Mouse (Mus musculus): ENCODE results near the gene Upk3b. TPM values are rescaled to one million over a fixed set of nuclear protein-coding genes. Genes with fewer than 3 reads are reported as not detected.

Gene Upk3b
- polyA plus RNA-seq, 1 experiment from 2014 or later, result not detected

GRCm38 (mm10) chr5:136088821-136089575, 50.7 kb downstream of the Upk3b start:
- H3K4me2 ChIP-seq (ENCODE audit: low read depth, low read length), result no peak overlapping the region
- H3K36me3 ChIP-seq (ENCODE audit: control insufficient read depth, insufficient read depth, low read length), result no peaks in the 10 kb centered on the region
- no peak overlapping the region for H3K9ac ChIP-seq (replicated peaks; ENCODE audit: low read depth, low read length)
- WGBS, result 17% methylated on average over 14 of the region's 14 CpGs
- no peak overlapping the region for H3K27ac ChIP-seq (ENCODE audit: low read depth, low read length)
- no peaks in the 10 kb centered on the region for H3K9me3 ChIP-seq (ENCODE audit: control insufficient read depth, low read length)
- no peak overlapping the region for H3K4me3 ChIP-seq (ENCODE audit: low read depth, low read length)
- H3K27me3 ChIP-seq (ENCODE audit: control insufficient read depth, insufficient read depth, low read length), result no peaks in the 10 kb centered on the region
- no peak for ATAC-seq (ENCODE audit: low read depth)
- peaks cover 9% of the 10 kb centered on the region; the same call in 1 of the 2 replicates for H3K4me1 ChIP-seq (ENCODE audit: control insufficient read depth, insufficient read depth, low read length)

DNA sequence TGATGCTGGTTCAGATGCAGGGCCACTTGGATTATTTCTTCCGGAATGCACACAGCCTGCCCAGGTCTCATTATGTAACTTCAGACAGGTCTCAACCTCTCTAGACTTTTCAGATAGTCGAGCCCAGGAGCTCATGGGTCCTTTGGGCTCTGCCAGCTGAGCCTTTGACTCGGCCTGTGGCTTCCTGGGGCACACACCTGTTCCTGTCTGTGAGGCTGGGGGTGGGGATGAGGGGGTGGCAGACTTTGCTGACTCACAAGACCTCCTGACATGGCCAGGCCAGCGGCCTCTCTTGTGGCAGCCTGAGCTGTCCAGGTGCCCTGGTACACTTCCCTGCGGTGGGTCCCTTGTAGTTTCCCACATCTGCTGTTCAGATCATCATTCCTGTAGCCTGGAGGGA, 53.6 kb downstream of the Upk3b start:
- no peaks in the 10 kb centered on the region for H3K36me3 ChIP-seq (ENCODE audit: control insufficient read depth, insufficient read depth, low read length)
- no peaks in the 10 kb centered on the region for H3K4me1 ChIP-seq (ENCODE audit: control insufficient read depth, insufficient read depth, low read length)
- 66% methylated on average over 5 of the region's 5 CpGs for WGBS
- no peak overlapping the region for H3K4me2 ChIP-seq (ENCODE audit: low read depth, low read length)
- no peak overlapping the region for H3K27ac ChIP-seq (ENCODE audit: low read depth, low read length)
- H3K27me3 ChIP-seq (ENCODE audit: control insufficient read depth, insufficient read depth, low read length), result no peaks in the 10 kb centered on the region
- no peaks in the 10 kb centered on the region for H3K9me3 ChIP-seq (ENCODE audit: control insufficient read depth, low read length)
- no peak for ATAC-seq (ENCODE audit: low read depth)
- H3K9ac ChIP-seq (replicated peaks; ENCODE audit: low read depth, low read length), result no peak overlapping the region
- no peak overlapping the region for H3K4me3 ChIP-seq (ENCODE audit: low read depth, low read length)

- 68% methylated on average over 8 of the region's 8 CpGs for WGBS
- no peak overlapping the region for H3K27ac ChIP-seq (ENCODE audit: low read depth, low read length)
- ATAC-seq (ENCODE audit: low read depth), result no peak
Observed at GRCm38 (mm10) chr5:136094249-136095010, 56.1 kb downstream of the Upk3b start.

GRCm38 (mm10) chr5:136095089-136095488, 56.8 kb downstream of the Upk3b start:
- Histone ChIP-seq H3K4me1 (ENCODE audit: control insufficient read depth, insufficient read depth, low read length) (no peaks in the 10 kb centered on the region), H3K4me3 (ENCODE audit: low read depth, low read length) (no peak overlapping the region), H3K4me2 (ENCODE audit: low read depth, low read length) (no peak overlapping the region), H3K36me3 (ENCODE audit: control insufficient read depth, insufficient read depth, low read length) (no peaks in the 10 kb centered on the region), H3K9me3 (ENCODE audit: control insufficient read depth, low read length) (no peaks in the 10 kb centered on the region), H3K9ac (replicated peaks; ENCODE audit: low read depth, low read length) (no peak overlapping the region), H3K27me3 (ENCODE audit: control insufficient read depth, insufficient read depth, low read length) (no peaks in the 10 kb centered on the region), H3K27ac (ENCODE audit: low read depth, low read length) (no peak overlapping the region)
- no peak for ATAC-seq (ENCODE audit: low read depth)
- WGBS, result 82% methylated on average over 7 of the region's 7 CpGs

More at GRCm38 (mm10) chr5:136094249-136095010, 56.1 kb downstream of the Upk3b start:
- Histone ChIP-seq H3K36me3 (ENCODE audit: control insufficient read depth, insufficient read depth, low read length) (no peaks in the 10 kb centered on the region), H3K27me3 (ENCODE audit: control insufficient read depth, insufficient read depth, low read length) (no peaks in the 10 kb centered on the region), H3K9ac (replicated peaks; ENCODE audit: low read depth, low read length) (no peak overlapping the region), H3K9me3 (ENCODE audit: control insufficient read depth, low read length) (no peaks in the 10 kb centered on the region), H3K4me1 (ENCODE audit: control insufficient read depth, insufficient read depth, low read length) (no peaks in the 10 kb centered on the region), H3K4me3 (ENCODE audit: low read depth, low read length) (no peak overlapping the region), H3K4me2 (ENCODE audit: low read depth, low read length) (no peak overlapping the region)

Other genes with a start within 250 kb of the Upk3b start
- 61.0 and 65.9 TPM in 2 replicates for gene Srrm3, start 231.6 kb upstream of the Upk3b start, polyA plus RNA-seq (2014; fragmentation: Nextera tagmentation; extraction: Ambion mirVana)
- gene Hspb1, start 150.6 kb upstream of the Upk3b start, polyA plus RNA-seq (2014; fragmentation: Nextera tagmentation; extraction: Ambion mirVana), result 7.8 and 11.4 TPM in 2 replicates
- gene Ywhag, start 103.9 kb upstream of the Upk3b start, polyA plus RNA-seq (2014; fragmentation: Nextera tagmentation; extraction: Ambion mirVana), result 419 and 431 TPM in 2 replicates
- 1.0 and 1.4 TPM in 2 replicates for gene Ssc4d, start 64.0 kb upstream of the Upk3b start, polyA plus RNA-seq (2014; fragmentation: Nextera tagmentation; extraction: Ambion mirVana)
- 0.29 TPM in 1 of 2 replicates, not detected in the other for gene Zp3, start 58.4 kb upstream of the Upk3b start, polyA plus RNA-seq (2014; fragmentation: Nextera tagmentation; extraction: Ambion mirVana)
- gene Dtx2, start 43.7 kb upstream of the Upk3b start, polyA plus RNA-seq (2014; fragmentation: Nextera tagmentation; extraction: Ambion mirVana), result 18.9 and 23.3 TPM in 2 replicates
- not detected in 2 replicates for gene Upk3bl, start 16.0 kb downstream of the Upk3b start, polyA plus RNA-seq (2014; fragmentation: Nextera tagmentation; extraction: Ambion mirVana)
- 15.0 and 19.8 TPM in 2 replicates for gene Rasa4, start 45.4 kb downstream of the Upk3b start, polyA plus RNA-seq (2014; fragmentation: Nextera tagmentation; extraction: Ambion mirVana)
- 219 and 251 TPM in 2 replicates for gene Polr2j, start 78.1 kb downstream of the Upk3b start, polyA plus RNA-seq (2014; fragmentation: Nextera tagmentation; extraction: Ambion mirVana)
- 17.5 and 20.7 TPM in 2 replicates for gene Lrwd1, start 97.6 kb downstream of the Upk3b start, polyA plus RNA-seq (2014; fragmentation: Nextera tagmentation; extraction: Ambion mirVana)
- 17.6 and 18.4 TPM in 2 replicates for gene Alkbh4, start 97.7 kb downstream of the Upk3b start, polyA plus RNA-seq (2014; fragmentation: Nextera tagmentation; extraction: Ambion mirVana)
- 34.0 and 41.0 TPM in 2 replicates for gene Orai2, start 132.2 kb downstream of the Upk3b start, polyA plus RNA-seq (2014; fragmentation: Nextera tagmentation; extraction: Ambion mirVana)
- gene Prkrip1, start 160.5 kb downstream of the Upk3b start, polyA plus RNA-seq (2014; fragmentation: Nextera tagmentation; extraction: Ambion mirVana), result 63.6 and 71.8 TPM in 2 replicates
- 23.8 and 25.3 TPM in 2 replicates for gene Sh2b2, start 208.1 kb downstream of the Upk3b start, polyA plus RNA-seq (2014; fragmentation: Nextera tagmentation; extraction: Ambion mirVana)